27 mouse cellular contexts compared by ENCODE assay signal in the genomic region with DNA sequence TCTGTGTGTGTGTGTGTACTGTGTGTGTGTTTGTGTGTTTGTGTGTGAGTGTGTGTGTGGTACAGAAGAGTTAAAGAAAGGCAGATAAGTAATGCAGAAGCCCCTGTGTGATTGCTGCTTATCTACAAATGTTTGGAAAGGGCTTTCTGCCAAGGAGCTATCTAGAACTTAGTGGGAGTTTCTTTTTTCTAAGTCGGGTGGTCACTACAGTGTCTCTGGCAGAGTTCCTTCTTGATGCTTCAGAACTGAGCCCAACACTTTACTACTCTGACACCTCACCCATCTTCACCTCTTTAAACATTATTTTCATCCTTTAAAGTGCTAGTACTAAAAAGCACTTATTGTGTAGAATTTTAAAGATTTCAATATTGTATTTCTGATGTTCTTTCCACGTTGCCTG.
"Had no signal": no experiment of that assay in that cellular context is flagged by ENCODE, and none has a peak within 500 bp of the region (broad histone marks: within the 10 kb centered on the region; RNA-seq: fewer than 3 reads in every experiment).

No protein-coding gene starts in this region.

- H3K36me3 ChIP-seq: embryonic facial prominence, embryonic 10.5 days; embryonic facial prominence, embryonic 12.5 days; embryonic facial prominence, embryonic 13.5 days; embryonic facial prominence, embryonic 15.5 days; forebrain, embryonic 10.5 days; forebrain, embryonic 12.5 days; forebrain, embryonic 15.5 days had no signal

- H3K9me3 ChIP-seq: embryonic facial prominence, embryonic 10.5 days; embryonic facial prominence, embryonic 12.5 days; embryonic facial prominence, embryonic 13.5 days; embryonic facial prominence, embryonic 15.5 days; forebrain, embryonic 10.5 days; forebrain, embryonic 12.5 days; forebrain, embryonic 15.5 days had no signal

- H3K9ac ChIP-seq: embryonic facial prominence, embryonic 12.5 days; embryonic facial prominence, embryonic 13.5 days; embryonic facial prominence, embryonic 15.5 days; forebrain, embryonic 12.5 days; forebrain, embryonic 15.5 days; forebrain, postnatal 0 days had no signal

- H3K27me3 ChIP-seq: embryonic facial prominence, embryonic 12.5 days; embryonic facial prominence, embryonic 13.5 days; embryonic facial prominence, embryonic 15.5 days; forebrain, embryonic 12.5 days; forebrain, embryonic 15.5 days had no signal

- DNase-seq: cerebellum, adult 18-20 months; cerebellum, adult 2 months; cerebellum, adult 8-10 months; cerebellum, adult 9-10 months; cerebellum, adult 9-11 months; cerebellum, postnatal 10 days; cerebellum, postnatal 14 days; cerebellum, postnatal 25 days; cerebellum, postnatal 36 days; embryo, embryonic 11 days; forebrain, postnatal 0 days; gastrocnemius, adult 2 months; gastrocnemius, postnatal 10 days; gastrocnemius, postnatal 14 days; gastrocnemius, postnatal 25 days; gastrocnemius, postnatal 36 days; heart, adult 11 months; heart, adult 18-20 months; heart, adult 2 months had no signal

- H3K4me2 ChIP-seq: embryonic facial prominence, embryonic 12.5 days; embryonic facial prominence, embryonic 13.5 days; embryonic facial prominence, embryonic 15.5 days; forebrain, embryonic 12.5 days; forebrain, embryonic 15.5 days had no signal

- H3K4me3 ChIP-seq: embryonic facial prominence, embryonic 10.5 days; embryonic facial prominence, embryonic 12.5 days; embryonic facial prominence, embryonic 13.5 days; embryonic facial prominence, embryonic 15.5 days; erythroblast, embryonic 14.5 days; forebrain, embryonic 10.5 days; forebrain, embryonic 12.5 days; forebrain, embryonic 15.5 days; gastrocnemius, adult 2 months; heart, adult 2 months had no signal

- H3K27ac ChIP-seq: embryonic facial prominence, embryonic 10.5 days; embryonic facial prominence, embryonic 12.5 days; embryonic facial prominence, embryonic 13.5 days; embryonic facial prominence, embryonic 15.5 days; forebrain, embryonic 10.5 days; gastrocnemius, adult 2 months; heart, adult 2 months had no signal

- H3K4me1 ChIP-seq: embryonic facial prominence, embryonic 12.5 days; embryonic facial prominence, embryonic 15.5 days had no signal
